Mouse (Mus musculus) heart, adult 8-10 months (tissue): ENCODE measurements around the gene Dicer1. TPM values are rescaled to one million over a fixed set of nuclear protein-coding genes. Genes with fewer than 3 reads are reported as not detected.
A peak's percentile ranks its signal among the peaks of the same experiment; 100 is the strongest.
"Not testable (repeated sequence)": the region's sequence is repeated elsewhere in the genome, so short reads cannot be mapped to it uniquely, and the experiment has no call there.

ENCODE experiments used
- DNase-seq: peaks from one replicate; pipeline ENCODE4 v3.0.0; 2022; ENCODE audit warnings: low spot score
- total RNA-seq, 4 experiments: library from RNA; stranded (reverse); gene quantifications; 2 replicates each; pipeline ENCODE4 v1.2.4; 2022

The Dicer1 gene
- total RNA-seq, 4 experiments from 2014 or later = 21.4 to 24.6 (median 22.5) TPM

GRCm38 (mm10) chr12:104740841-104741787 lies 10.6 kb downstream of the Dicer1 start:
- no peak for DNase-seq

GRCm38 (mm10) chr12:104738931-104739330 lies 12.8 kb downstream of the Dicer1 start:
- no peak for DNase-seq

GRCm38 (mm10) chr12:104738446-104738845 lies 13.3 kb downstream of the Dicer1 start:
- DNase-seq = no peak

GRCm38 (mm10) chr12:104737666-104738065 lies 14.1 kb downstream of the Dicer1 start:
- DNase-seq = no peak

GRCm38 (mm10) chr12:104735993-104736395 lies 15.8 kb downstream of the Dicer1 start:
- no peak for DNase-seq

GRCm38 (mm10) chr12:104733165-104733564 lies 18.6 kb downstream of the Dicer1 start:
- no peak for DNase-seq

- no peak for DNase-seq
These were observed 20.0 kb downstream of the Dicer1 start for GRCm38 (mm10) chr12:104731782-104732181.

GRCm38 (mm10) chr12:104726436-104726835 lies 25.3 kb downstream of the Dicer1 start:
- not testable (repeated sequence) for DNase-seq

- no peak for DNase-seq
These were observed 29.7 kb downstream of the Dicer1 start for GRCm38 (mm10) chr12:104722056-104722455.

GRCm38 (mm10) chr12:104721011-104721410 lies 30.7 kb downstream of the Dicer1 start:
- no peak for DNase-seq

GRCm38 (mm10) chr12:104718956-104719355 lies 32.8 kb downstream of the Dicer1 start:
- DNase-seq = no peak

- no peak for DNase-seq
These were observed 35.3 kb downstream of the Dicer1 start for GRCm38 (mm10) chr12:104716409-104716808.

GRCm38 (mm10) chr12:104715453-104715852 lies 36.3 kb downstream of the Dicer1 start:
- no peak for DNase-seq

GRCm38 (mm10) chr12:104700266-104700665 lies 51.5 kb downstream of the Dicer1 start:
- no peak for DNase-seq

GRCm38 (mm10) chr12:104699753-104700152 lies 52.0 kb downstream of the Dicer1 start:
- DNase-seq = peak; percentile 29

GRCm38 (mm10) chr12:104695514-104695913 lies 56.2 kb downstream of the Dicer1 start:
- DNase-seq = no peak

- DNase-seq = no peak
These were observed 58.9 kb downstream of the Dicer1 start for GRCm38 (mm10) chr12:104692864-104693263.

GRCm38 (mm10) chr12:104690412-104690811 lies 61.3 kb downstream of the Dicer1 start:
- DNase-seq = no peak

GRCm38 (mm10) chr12:104688870-104689269 lies 62.9 kb downstream of the Dicer1 start:
- DNase-seq = no peak

GRCm38 (mm10) chr12:104684411-104684931 lies 67.3 kb downstream of the Dicer1 start:
- no peak for DNase-seq

- no peak for DNase-seq
These were observed 72.0 kb downstream of the Dicer1 start for GRCm38 (mm10) chr12:104679819-104680132.

- no peak for DNase-seq
These were observed 72.5 kb downstream of the Dicer1 start for GRCm38 (mm10) chr12:104679121-104679818.

GRCm38 (mm10) chr12:104678462-104678861 lies 73.3 kb downstream of the Dicer1 start:
- DNase-seq = no peak
